12 mouse cellular contexts compared by ENCODE assay signal in genomic region chr5:127336908-127337265, GRCm38 (mm10).
DNase-seq lines count a peak whose midpoint lies in the region; ATAC-seq lines count a peak whose summit lies in the region.
"Had no signal": no experiment of that assay in that cellular context is flagged by ENCODE, and none has a peak within 500 bp of the region (broad histone marks: within the 10 kb centered on the region; RNA-seq: fewer than 3 reads in every experiment).

No protein-coding gene starts in this region.

- no peak for ATAC-seq in lung, embryonic 16.5 days (ENCODE audit: low read depth)
- no peak; the same call in 1 of the 2 replicates for ATAC-seq in forebrain, embryonic 12.5 days (ENCODE audit: low FRiP score)
- ATAC-seq in limb, embryonic 12.5 days (ENCODE audit: insufficient number of reproducible peaks, insufficient read depth, low FRiP score, low TSS enrichment, low read depth): no peak
- ATAC-seq in neural tube, embryonic 13.5 days (ENCODE audit: low read depth): no peak

- H3K36me3 ChIP-seq in lung, embryonic 16.5 days (ENCODE audit: control insufficient read depth, insufficient read depth, low read length): no peaks in the 10 kb centered on the region
- H3K36me3 ChIP-seq in forebrain, embryonic 12.5 days (replicated peaks): no peaks in the 10 kb centered on the region
- H3K36me3 ChIP-seq in limb, embryonic 12.5 days: no peaks in the 10 kb centered on the region
- no peaks in the 10 kb centered on the region for H3K36me3 ChIP-seq in neural tube, embryonic 13.5 days

- DNase-seq in lung, postnatal 10 days: no peak
- no peak for DNase-seq in adrenal gland, postnatal 25 days
- no peak for DNase-seq in left cerebral cortex, postnatal 14 days (ENCODE audit: low spot score in 2 of 2)
- no peak for DNase-seq in right cerebral cortex, postnatal 10 days (ENCODE audit: low spot score in 2 of 2)
- DNase-seq: gastrocnemius, postnatal 10 days; heart, postnatal 14 days; thymus, adult 18-20 months had no signal

- no peak overlapping the region for H3K4me3 ChIP-seq in lung, embryonic 16.5 days (ENCODE audit: low read length)
- no peak overlapping the region for H3K4me3 ChIP-seq in forebrain, embryonic 12.5 days (replicated peaks)
- no peak overlapping the region for H3K4me3 ChIP-seq in limb, embryonic 12.5 days (replicated peaks)
- no peak overlapping the region for H3K4me3 ChIP-seq in neural tube, embryonic 13.5 days

- WGBS in lung, embryonic 16.5 days: 31% methylated on average over 5 of the region's 5 CpGs
- 11% methylated on average over 5 of the region's 5 CpGs for WGBS in forebrain, embryonic 12.5 days
- 11% methylated on average over 5 of the region's 5 CpGs for WGBS in limb, embryonic 12.5 days
- WGBS in neural tube, embryonic 13.5 days: 11% methylated on average over 5 of the region's 5 CpGs

- peaks cover 35% of the 10 kb centered on the region for H3K4me1 ChIP-seq in lung, embryonic 16.5 days (replicated peaks; ENCODE audit: control insufficient read depth, insufficient read depth, low read length)
- peaks cover 51% of the 10 kb centered on the region for H3K4me1 ChIP-seq in forebrain, embryonic 12.5 days
- peaks cover 48% of the 10 kb centered on the region for H3K4me1 ChIP-seq in limb, embryonic 12.5 days (replicated peaks)
- H3K4me1 ChIP-seq in neural tube, embryonic 13.5 days (replicated peaks): peaks cover 49% of the 10 kb centered on the region

- H3K9ac ChIP-seq in lung, embryonic 16.5 days (ENCODE audit: low read length): peak overlapping the region; percentile 35; the same call in 1 of the 2 replicates
- no peak overlapping the region for H3K9ac ChIP-seq in forebrain, embryonic 12.5 days
- H3K9ac ChIP-seq in limb, embryonic 12.5 days (replicated peaks): no peak overlapping the region
- H3K9ac ChIP-seq in neural tube, embryonic 13.5 days: no peak overlapping the region
- H3K9ac ChIP-seq: liver, embryonic 14.5 days had no signal

- H3K9me3 ChIP-seq in lung, embryonic 16.5 days (ENCODE audit: control insufficient read depth, low read length): no peaks in the 10 kb centered on the region
- no peaks in the 10 kb centered on the region for H3K9me3 ChIP-seq in forebrain, embryonic 12.5 days
- no peaks in the 10 kb centered on the region for H3K9me3 ChIP-seq in limb, embryonic 12.5 days
- H3K9me3 ChIP-seq in neural tube, embryonic 13.5 days: no peaks in the 10 kb centered on the region

- H3K27ac ChIP-seq in lung, embryonic 16.5 days (ENCODE audit: low read length): peak overlapping the region; percentile 78
- H3K27ac ChIP-seq in forebrain, embryonic 12.5 days: peak overlapping the region; percentile 86
- H3K27ac ChIP-seq in limb, embryonic 12.5 days: peak overlapping the region; percentile 84
- H3K27ac ChIP-seq in neural tube, embryonic 13.5 days (replicated peaks): peak overlapping the region; percentile 62
- H3K27ac ChIP-seq: liver, embryonic 14.5 days had no signal

- intact Hi-C loops in left cerebral cortex, postnatal 14 days (cut with DNase I): loop anchor here (5.0 kb wide), 1 partner anchor 100 kb away; no protein-coding TSS in a partner anchor

- H3K27me3 ChIP-seq in lung, embryonic 16.5 days (ENCODE audit: control insufficient read depth, insufficient read depth, low read depth, low read length): no peaks in the 10 kb centered on the region
- H3K27me3 ChIP-seq in forebrain, embryonic 12.5 days: peaks cover 8% of the 10 kb centered on the region; the same call in 1 of the 2 replicates
- H3K27me3 ChIP-seq in limb, embryonic 12.5 days: no peaks in the 10 kb centered on the region
- no peaks in the 10 kb centered on the region for H3K27me3 ChIP-seq in neural tube, embryonic 13.5 days

- peak overlapping the region; percentile 34 for H3K4me2 ChIP-seq in lung, embryonic 16.5 days (ENCODE audit: low read depth, low read length)
- H3K4me2 ChIP-seq in forebrain, embryonic 12.5 days: peak overlapping the region; percentile 40
- H3K4me2 ChIP-seq in limb, embryonic 12.5 days: peak overlapping the region; percentile 40
- H3K4me2 ChIP-seq in neural tube, embryonic 13.5 days: peak overlapping the region; percentile 38
